Mouse (Mus musculus) liver, postnatal 0 days (tissue): Measurements from ENCODE around the gene Atp1b2. TPM values are rescaled to one million over a fixed set of nuclear protein-coding genes. Genes with fewer than 3 reads are reported as not detected.

ENCODE experiments used
- ATAC-seq: fragments of 200-750 bp; cut with Nextera tagmentation; 2 replicates; pipeline ENCODE4 v1.8.0; 2017; ENCODE audit warnings: mild to moderate bottlenecking, moderate library complexity
- DNase-seq: peaks from one replicate; pipeline ENCODE4 v3.0.0-alpha.2; 2016
- H3K27ac ChIP-seq: fragments of 300-500 bp; sonication (generic); 2 replicates; pipeline ENCODE4 v1.5.1; 2014; ENCODE audit warnings: antibody characterized with exemption, moderate library complexity, mild to moderate bottlenecking, low read depth
- H3K27me3 ChIP-seq: fragments of 300-500 bp; sonication (generic); 2 replicates; pipeline ENCODE4 v1.6.1; 2014; ENCODE audit warnings: low read length, control low read depth, mixed read lengths; ENCODE audit not compliant: insufficient read depth
- H3K36me3 ChIP-seq: fragments of 300-500 bp; sonication (generic); replicated peaks from 2 replicates; pipeline ENCODE4 v1.6.1; 2014; ENCODE audit warnings: mild to moderate bottlenecking, control low read depth, low read length, moderate library complexity, mixed read lengths; ENCODE audit not compliant: insufficient read depth
- H3K4me1 ChIP-seq: fragments of 300-500 bp; sonication (generic); 2 replicates; pipeline ENCODE4 v1.6.1; 2014; ENCODE audit warnings: antibody characterized with exemption, mild to moderate bottlenecking, control low read depth; ENCODE audit not compliant: insufficient read depth
- H3K4me2 ChIP-seq: fragments of 300-500 bp; sonication (generic); 2 replicates; pipeline ENCODE4 v1.6.1; 2014; ENCODE audit warnings: low read depth, mild to moderate bottlenecking, low read length, moderate library complexity, mixed read lengths
- H3K4me3 ChIP-seq: fragments of 300-500 bp; sonication (generic); 2 replicates; pipeline ENCODE4 v1.5.1; 2014; ENCODE audit warnings: low read depth, low read length
- H3K9ac ChIP-seq: fragments of 300-500 bp; sonication (generic); replicated peaks from 2 replicates; pipeline ENCODE4 v1.6.1; 2014; ENCODE audit warnings: mild to moderate bottlenecking, moderate library complexity
- H3K9me3 ChIP-seq: fragments of 300-500 bp; sonication (generic); 2 replicates; pipeline ENCODE4 v1.6.1; 2016; ENCODE audit warnings: mild to moderate bottlenecking, control low read depth, low read length, mixed read lengths
- CTCF ChIP-seq: sonication (generic); IDR thresholded peaks from 2 replicates; pipeline ENCODE4 v1.5.1; 2016; ENCODE audit warnings: antibody characterized with exemption, low read depth
- EP300 ChIP-seq: IDR thresholded peaks from 2 replicates; pipeline ENCODE4 v1.6.1; 2016; ENCODE audit warnings: antibody characterized with exemption, low read depth, mild to moderate bottlenecking
- WGBS: fragments of 180-500 bp; shearing (Covaris S2); extraction: QIAGEN DNeasy Blood & Tissue Kit; methylation state at CpG from one replicate; pipeline ENCODE4 v1.1.7; 2014; ENCODE audit not compliant: insufficient replicate concordance; 5-methylcytosine and 5-hydroxymethylcytosine counted together
- polyA plus RNA-seq: library from polyadenylated mRNA; unstranded; fragments of >200 nt; fragmentation: Nextera tagmentation; extraction: Ambion mirVana; gene quantifications from 2 replicates; pipeline ENCODE4 v1.2.1, GENCODE M21; 2015

Gene Atp1b2
- polyA plus RNA-seq, 1 experiment from 2014 or later: 5.3 TPM

- H3K9me3 ChIP-seq: no peaks in the 10 kb centered on the region
Measured at GRCm38 (mm10) chr11:69604347-69604746, 1.4 kb downstream of the Atp1b2 start.

GRCm38 (mm10) chr11:69603516-69603915 lies 2.2 kb downstream of the Atp1b2 start:
- ATAC-seq (no peak), DNase-seq (peak; percentile 11)
- no peak overlapping the region for H3K27ac ChIP-seq
- TF ChIP-seq CTCF: no peak
- no peak for TF ChIP-seq EP300
- WGBS: 73% methylated on average over 8 of the region's 8 CpGs
- H3K9me3 ChIP-seq: no peaks in the 10 kb centered on the region
- no peak overlapping the region for H3K4me3 ChIP-seq
- peaks cover 7% of the 10 kb centered on the region; the same call in 1 of the 2 replicates for H3K27me3 ChIP-seq
- no peaks in the 10 kb centered on the region for H3K36me3 ChIP-seq
- H3K9ac ChIP-seq: no peak overlapping the region
- H3K4me2 ChIP-seq: peak overlapping the region; percentile 100; the same call in 1 of the 2 replicates
- H3K4me1 ChIP-seq: peaks cover 48% of the 10 kb centered on the region

More at GRCm38 (mm10) chr11:69604347-69604746, 1.4 kb downstream of the Atp1b2 start:
- DNase-seq (peak; percentile 12), ATAC-seq (no peak)
- H3K4me2 ChIP-seq: peak overlapping the region; percentile 100
- peak overlapping the region; percentile 59 for H3K4me3 ChIP-seq
- 55% methylated on average over 3 of the region's 3 CpGs for WGBS
- H3K27me3 ChIP-seq: peaks cover 7% of the 10 kb centered on the region; the same call in 1 of the 2 replicates
- TF ChIP-seq EP300: no peak
- TF ChIP-seq CTCF: no peak
- H3K27ac ChIP-seq: no peak overlapping the region; the same call in 1 of the 2 replicates
- peaks cover 45% of the 10 kb centered on the region for H3K4me1 ChIP-seq
- H3K36me3 ChIP-seq: no peaks in the 10 kb centered on the region
- H3K9ac ChIP-seq: peak overlapping the region; percentile 67

GRCm38 (mm10) chr11:69601768-69602167 lies 4.0 kb downstream of the Atp1b2 start:
- ATAC-seq: no peak

DNA sequence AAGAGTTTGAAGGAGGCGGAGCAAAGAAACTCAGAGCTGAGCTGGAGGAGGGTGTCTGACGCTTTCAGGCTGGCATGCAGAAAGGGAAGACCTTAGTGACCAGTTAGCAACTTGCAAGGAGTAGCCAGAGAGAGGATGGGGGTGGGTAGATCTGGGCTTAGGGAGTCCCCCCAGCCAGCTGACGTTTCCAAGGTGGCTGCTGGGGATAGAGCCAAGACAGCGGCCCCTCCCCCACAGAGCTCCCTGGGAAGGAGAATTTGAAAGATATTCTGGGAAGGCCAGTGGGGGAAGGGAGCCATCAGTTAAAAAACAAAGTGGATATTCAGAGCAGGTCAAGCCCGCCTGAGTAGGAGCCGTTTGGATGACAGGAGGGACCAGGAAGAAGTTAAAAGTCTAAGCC lies 5.6 kb downstream of the Atp1b2 start:
- no peak overlapping the region for H3K4me3 ChIP-seq
- DNase-seq (no peak), ATAC-seq (peak; percentile 18; the same call in 1 of the 2 replicates)
- peaks cover 38% of the 10 kb centered on the region for H3K4me1 ChIP-seq
- WGBS: 36% methylated on average over 6 of the region's 6 CpGs
- 0 out of 2 replicates have a peak overlapping the region, but pooled peaks have one; percentile 34 for H3K9ac ChIP-seq
- peaks cover under 1% of the 10 kb centered on the region; the same call in 1 of the 2 replicates for H3K27me3 ChIP-seq
- peak overlapping the region; percentile 52 for H3K27ac ChIP-seq
- H3K4me2 ChIP-seq: peak overlapping the region; percentile 48
- no peaks in the 10 kb centered on the region for H3K9me3 ChIP-seq
- no peaks in the 10 kb centered on the region for H3K36me3 ChIP-seq
- no peak for TF ChIP-seq CTCF
- TF ChIP-seq EP300: no peak

More at GRCm38 (mm10) chr11:69601768-69602167, 4.0 kb downstream of the Atp1b2 start:
- no peaks in the 10 kb centered on the region for H3K9me3 ChIP-seq
- H3K4me3 ChIP-seq: no peak overlapping the region
- peaks cover 48% of the 10 kb centered on the region for H3K4me1 ChIP-seq
- whole genome bisulfite sequencing: 42% methylated on average over 3 of the region's 3 CpGs
- TF ChIP-seq CTCF (no peak), EP300 (no peak)
- peaks cover 7% of the 10 kb centered on the region; the same call in 1 of the 2 replicates for H3K27me3 ChIP-seq
- H3K9ac ChIP-seq: 0 out of 2 replicates have a peak overlapping the region, but pooled peaks have one; percentile 17
- H3K4me2 ChIP-seq: no peak overlapping the region
- H3K36me3 ChIP-seq: no peaks in the 10 kb centered on the region
- no peak for DNase-seq
- H3K27ac ChIP-seq: no peak overlapping the region; the same call in 1 of the 2 replicates

DNA sequence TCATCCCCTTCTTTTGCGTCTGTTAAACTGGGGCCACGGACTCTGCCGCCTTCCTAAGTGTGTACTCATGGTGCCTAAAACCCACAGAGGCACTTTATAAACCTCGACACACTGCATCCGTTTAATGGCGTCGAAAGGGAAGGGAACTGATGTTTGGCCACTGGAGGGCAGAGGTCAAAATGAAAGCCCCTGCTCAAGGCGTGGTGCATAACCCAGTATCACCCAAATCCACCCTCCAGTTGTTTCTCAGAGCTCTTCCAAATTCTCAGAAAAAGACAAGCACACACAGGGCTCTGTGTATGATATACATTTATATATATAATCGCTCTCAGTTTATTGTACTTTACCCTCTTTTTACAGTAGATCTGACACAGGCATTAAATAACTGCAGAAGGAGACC lies 6.3 kb downstream of the Atp1b2 start:
- Histone ChIP-seq H3K4me3 (no peak overlapping the region), H3K27ac (peak overlapping the region; percentile 52), H3K27me3 (no peaks in the 10 kb centered on the region; the same call in 1 of the 2 replicates), H3K9ac (no peak overlapping the region; the same call in 1 of the 2 replicates), H3K36me3 (no peaks in the 10 kb centered on the region), H3K4me2 (peak overlapping the region; percentile 48), H3K4me1 (peaks cover 34% of the 10 kb centered on the region), H3K9me3 (no peaks in the 10 kb centered on the region)
- ATAC-seq: peak; percentile 64
- TF ChIP-seq EP300 (peak; percentile 53; the same call in 1 of the 2 replicates), CTCF (peak; percentile 33)
- no peak for DNase-seq
- WGBS: 14% methylated on average over 9 of the region's 9 CpGs

DNA sequence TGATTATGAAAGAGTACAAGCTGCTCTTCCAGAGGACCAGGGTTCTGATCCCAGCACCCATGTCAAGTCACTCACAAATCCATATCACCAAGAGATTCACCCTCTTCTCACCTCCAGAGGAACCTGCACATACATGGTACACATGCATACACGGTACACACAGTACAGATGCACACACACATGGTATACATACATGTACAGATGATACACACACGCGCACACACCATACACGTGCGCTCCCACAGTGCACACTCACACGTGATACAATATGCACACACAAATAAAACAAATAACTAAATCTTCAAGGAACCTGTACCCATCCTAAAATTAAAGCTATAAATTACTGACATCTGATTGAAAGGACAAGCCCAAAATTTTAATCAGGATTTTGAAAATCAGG lies 10.9 kb downstream of the Atp1b2 start:
- peaks cover 22% of the 10 kb centered on the region for H3K36me3 ChIP-seq
- H3K4me1 ChIP-seq: peaks cover 18% of the 10 kb centered on the region
- H3K4me2 ChIP-seq: no peak overlapping the region
- no peaks in the 10 kb centered on the region for H3K9me3 ChIP-seq
- H3K4me3 ChIP-seq: no peak overlapping the region
- no peak overlapping the region for H3K9ac ChIP-seq
- no peak overlapping the region for H3K27ac ChIP-seq
- 92% methylated on average over 6 of the region's 6 CpGs for WGBS
- ATAC-seq (no peak), DNase-seq (no peak)
- no peaks in the 10 kb centered on the region for H3K27me3 ChIP-seq
- TF ChIP-seq CTCF (no peak), EP300 (no peak)
